12 mouse cellular contexts compared by ENCODE assay signal in the genomic region with DNA sequence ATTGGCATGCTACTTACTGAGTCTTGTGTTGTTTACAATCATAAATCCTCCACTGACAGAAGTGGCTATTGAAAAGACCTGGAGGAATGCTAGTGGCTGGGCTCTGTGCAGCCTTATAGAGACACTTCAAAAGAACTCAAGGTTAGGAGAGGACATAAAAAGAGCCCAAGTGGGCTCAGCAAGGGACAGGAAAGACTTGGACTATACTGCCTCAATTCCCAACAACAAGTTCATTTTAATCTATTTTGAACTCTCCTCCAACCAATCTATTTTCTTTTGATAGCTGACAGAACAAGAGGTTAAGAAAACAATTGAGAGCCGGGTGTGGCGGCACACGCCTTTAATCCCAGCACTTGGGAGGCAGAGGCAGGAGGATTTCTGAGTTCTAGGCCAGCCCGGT.
"Had no signal": no experiment of that assay in that cellular context is flagged by ENCODE, and none has a peak within 500 bp of the region (broad histone marks: within the 10 kb centered on the region; RNA-seq: fewer than 3 reads in every experiment).

No protein-coding gene starts in this region.

- DNase-seq: retina, postnatal 1 day; right cerebral cortex, adult 18-20 months; right cerebral cortex, postnatal 14 days; right cerebral cortex, postnatal 25 days; right cerebral cortex, postnatal 4 days; spleen, adult 18-20 months; thymus, adult 18-20 months; thymus, adult 2 months; thymus, postnatal 14 days; thymus, postnatal 25 days; thymus, postnatal 36 days; thymus, postnatal 4 days had no signal
